Mouse (Mus musculus): ENCODE data around the gene Mfsd6. TPM values are rescaled to one million over a fixed set of nuclear protein-coding genes. Genes with fewer than 3 reads are reported as not detected.
A peak's percentile ranks its signal among the peaks of the same experiment; 100 is the strongest.

The Mfsd6 gene
- 3.0 and 3.2 TPM in 2 replicates for polyA plus RNA-seq (2015; fragmentation: Nextera tagmentation; extraction: Ambion mirVana)

- Histone ChIP-seq H3K36me3 (ENCODE audit: insufficient read depth, low read length) (no peaks in the 10 kb centered on the region), H3K9ac (ENCODE audit: low read depth, low read length) (peak within 1 kb of the TSS; percentile 77), H3K4me1 (replicated peaks; ENCODE audit: insufficient read depth, low read length) (no peaks in the 10 kb centered on the region), H3K4me2 (ENCODE audit: low read length) (peak within 1 kb of the TSS; percentile 99), H3K27me3 (ENCODE audit: insufficient read depth, low read length) (no peaks in the 10 kb centered on the region), H3K9me3 (replicated peaks; ENCODE audit: low read length) (no peaks in the 10 kb centered on the region), H3K27ac (peak within 1 kb of the TSS; percentile 77), H3K4me3 (replicated peaks; ENCODE audit: low read depth, low read length) (peak within 1 kb of the TSS; percentile 83)
- DNase-seq (ENCODE audit: low spot score) (peak; percentile 24), ATAC-seq (replicated peaks; ENCODE audit: low FRiP score, low read depth) (peak; percentile 60)
- no peak for TF ChIP-seq CTCF (IDR thresholded peaks at IDR 0.05; ENCODE audit: low read depth)
- 2% methylated on average over 50 of the region's 63 CpGs for WGBS
Measured at GRCm38 (mm10) chr1:52727056-52727900, at the start of gene Mfsd6. Gene Mfsd6, minus strand, starts transcription at chr1:52727462.

GRCm38 (mm10) chr1:52765176-52766111, 38.2 kb upstream of the Mfsd6 start:
- no peak overlapping the region; the same call in 1 of the 2 replicates for H3K27ac ChIP-seq
- DNase-seq (ENCODE audit: low spot score), result peak; percentile 3
- no peak overlapping the region for H3K4me2 ChIP-seq (ENCODE audit: low read length)
- ATAC-seq (replicated peaks; ENCODE audit: low FRiP score, low read depth), result peak; percentile 61
- TF ChIP-seq CTCF (IDR thresholded peaks at IDR 0.05; ENCODE audit: low read depth), result no peak
- H3K9me3 ChIP-seq (replicated peaks; ENCODE audit: low read length), result no peaks in the 10 kb centered on the region
- H3K4me1 ChIP-seq (replicated peaks; ENCODE audit: insufficient read depth, low read length), result no peaks in the 10 kb centered on the region
- 56% methylated on average over 7 of the region's 7 CpGs for WGBS
- no peaks in the 10 kb centered on the region for H3K36me3 ChIP-seq (ENCODE audit: insufficient read depth, low read length)
- no peak overlapping the region for H3K4me3 ChIP-seq (replicated peaks; ENCODE audit: low read depth, low read length)
- no peaks in the 10 kb centered on the region for H3K27me3 ChIP-seq (ENCODE audit: insufficient read depth, low read length)
- no peak overlapping the region for H3K9ac ChIP-seq (ENCODE audit: low read depth, low read length)

- ATAC-seq (replicated peaks; ENCODE audit: low FRiP score, low read depth), result no peak
- Histone ChIP-seq H3K27me3 (ENCODE audit: insufficient read depth, low read length) (no peaks in the 10 kb centered on the region), H3K4me1 (replicated peaks; ENCODE audit: insufficient read depth, low read length) (no peaks in the 10 kb centered on the region), H3K36me3 (ENCODE audit: insufficient read depth, low read length) (no peaks in the 10 kb centered on the region), H3K4me2 (ENCODE audit: low read length) (no peak overlapping the region), H3K27ac (no peak overlapping the region), H3K9me3 (replicated peaks; ENCODE audit: low read length) (no peaks in the 10 kb centered on the region), H3K9ac (ENCODE audit: low read depth, low read length) (no peak overlapping the region), H3K4me3 (replicated peaks; ENCODE audit: low read depth, low read length) (no peak overlapping the region)
- DNase-seq (ENCODE audit: low spot score), result no peak
- TF ChIP-seq CTCF (IDR thresholded peaks at IDR 0.05; ENCODE audit: low read depth), result no peak
- WGBS, result 70% methylated on average over 4 of the region's 4 CpGs
Measured at GRCm38 (mm10) chr1:52763894-52764809, 36.9 kb upstream of the Mfsd6 start.

GRCm38 (mm10) chr1:52758174-52758573, 30.9 kb upstream of the Mfsd6 start:
- no peak for ATAC-seq (replicated peaks; ENCODE audit: low FRiP score, low read depth)
- Histone ChIP-seq H3K9me3 (replicated peaks; ENCODE audit: low read length) (no peaks in the 10 kb centered on the region), H3K36me3 (ENCODE audit: insufficient read depth, low read length) (no peaks in the 10 kb centered on the region), H3K4me1 (replicated peaks; ENCODE audit: insufficient read depth, low read length) (no peaks in the 10 kb centered on the region), H3K4me3 (replicated peaks; ENCODE audit: low read depth, low read length) (no peak overlapping the region), H3K27ac (no peak overlapping the region), H3K4me2 (ENCODE audit: low read length) (no peak overlapping the region), H3K9ac (ENCODE audit: low read depth, low read length) (no peak overlapping the region), H3K27me3 (ENCODE audit: insufficient read depth, low read length) (no peaks in the 10 kb centered on the region)
- no peak for TF ChIP-seq CTCF (IDR thresholded peaks at IDR 0.05; ENCODE audit: low read depth)
- no peak for DNase-seq (ENCODE audit: low spot score)
- 77% methylated on average over 1 of the region's 1 CpGs for WGBS

- Histone ChIP-seq H3K9me3 (replicated peaks; ENCODE audit: low read length) (no peaks in the 10 kb centered on the region), H3K27me3 (ENCODE audit: insufficient read depth, low read length) (no peaks in the 10 kb centered on the region), H3K4me3 (replicated peaks; ENCODE audit: low read depth, low read length) (no peak overlapping the region), H3K27ac (no peak overlapping the region), H3K9ac (ENCODE audit: low read depth, low read length) (no peak overlapping the region), H3K36me3 (ENCODE audit: insufficient read depth, low read length) (no peaks in the 10 kb centered on the region), H3K4me1 (replicated peaks; ENCODE audit: insufficient read depth, low read length) (no peaks in the 10 kb centered on the region), H3K4me2 (ENCODE audit: low read length) (no peak overlapping the region)
- WGBS, result 100% methylated on average over 1 of the region's 1 CpGs
- TF ChIP-seq CTCF (IDR thresholded peaks at IDR 0.05; ENCODE audit: low read depth), result no peak
- DNase-seq (ENCODE audit: low spot score) (no peak), ATAC-seq (replicated peaks; ENCODE audit: low FRiP score, low read depth) (no peak)
Measured at GRCm38 (mm10) chr1:52754331-52754730, 27.1 kb upstream of the Mfsd6 start.
